Mouse (Mus musculus) MEL (cell line): ENCODE results near the gene Ccdc173. TPM values are rescaled to one million over a fixed set of nuclear protein-coding genes. Genes with fewer than 3 reads are reported as not detected.

ENCODE experiments used
- polyA plus RNA-seq, 2 experiments: library from polyadenylated mRNA; stranded (reverse) in 1 of 2; unstranded in 1 of 2; fragments of >175 nt in 1 of 2; fragments of >200 nt in 1 of 2; gene quantifications; 2 replicates each; pipeline versions ENCODE4 v1.2.1 to v1.2.4; 2012; ENCODE audit warnings: low replicate concordance in 2 of 2, low read depth in 1 of 2; ENCODE audit not compliant: insufficient read length in 2 of 2, insufficient read depth in 1 of 2, missing spikeins in 1 of 2
- total RNA-seq: library from RNA; depleted of rRNA; stranded (reverse); fragments of 300-350 nt; gene quantifications from 2 replicates; pipeline ENCODE4 v1.2.3, GENCODE M21; 2012; rRNA removed

Ccdc173 gene
- total and polyA plus RNA-seq, 3 experiments = 1.1 to 1.9 TPM; not detected in 1

Other genes starting within 250 kb of the Ccdc173 start
- not detected in 2 replicates for gene Lrp2, start 203.5 kb downstream of the Ccdc173 start, total RNA-seq
- under 1 TPM in 1 of 2 experiments, not detected in 1; 0.01 TPM for gene Lrp2, start 203.5 kb downstream of the Ccdc173 start, polyA plus RNA-seq
- 5.7 and 6.3 TPM in 2 replicates for gene Bbs5, start 142.4 kb downstream of the Ccdc173 start, total RNA-seq
- 1 to 10 TPM in 1 of 2 experiments, not detected in 1; 5.4 TPM for gene Bbs5, start 142.4 kb downstream of the Ccdc173 start, polyA plus RNA-seq
- gene Klhl41, start 119.5 kb downstream of the Ccdc173 start, total RNA-seq = 0.10 and 0.12 TPM in 2 replicates
- gene Klhl41, start 119.5 kb downstream of the Ccdc173 start, polyA plus RNA-seq = under 1 TPM in 1 of 2 experiments, not detected in 1; 0.04 TPM
- 8.9 and 9.8 TPM in 2 replicates for gene Fastkd1, start 76.1 kb downstream of the Ccdc173 start, total RNA-seq
- 10 to 100 TPM in 1 of 2 experiments, not detected in 1; 15.7 TPM for gene Fastkd1, start 76.1 kb downstream of the Ccdc173 start, polyA plus RNA-seq
- gene Ppig, start 67.0 kb downstream of the Ccdc173 start, total RNA-seq = 12.5 and 13.5 TPM in 2 replicates
- 100 to 1,000 TPM; 115 to 132 TPM for gene Ppig, start 67.0 kb downstream of the Ccdc173 start, polyA plus RNA-seq
- 11.8 and 13.2 TPM in 2 replicates for gene Phospho2, start within 50 bp of the Ccdc173 start, total RNA-seq
- 10 to 100 TPM in 1 of 2 experiments, not detected in 1; 13.2 TPM for gene Phospho2, start within 50 bp of the Ccdc173 start, polyA plus RNA-seq
- 24.8 and 27.6 TPM in 2 replicates for gene Klhl23, start 32.4 kb upstream of the Ccdc173 start, total RNA-seq
- gene Klhl23, start 32.4 kb upstream of the Ccdc173 start, polyA plus RNA-seq = 100 to 1,000 TPM in 1 of 2 experiments, 10 to 100 TPM in 1; 31.4 to 238 TPM
- gene Ssb, start 72.0 kb upstream of the Ccdc173 start, total RNA-seq = 219 and 221 TPM in 2 replicates
- gene Ssb, start 72.0 kb upstream of the Ccdc173 start, polyA plus RNA-seq = 1,000 to 10,000 TPM in 1 of 2 experiments, 100 to 1,000 TPM in 1; 357 to 1,377 TPM
- 27.5 and 32.3 TPM in 2 replicates for gene Mettl5, start 96.0 kb upstream of the Ccdc173 start, total RNA-seq
- 10 to 100 TPM in 1 of 2 experiments, not detected in 1; 29.2 TPM for gene Mettl5, start 96.0 kb upstream of the Ccdc173 start, polyA plus RNA-seq
- 10.1 and 13.5 TPM in 2 replicates for gene Ubr3, start 107.7 kb upstream of the Ccdc173 start, total RNA-seq
- 100 to 1,000 TPM in 1 of 2 experiments, 10 to 100 TPM in 1; 25.3 to 188 TPM for gene Ubr3, start 107.7 kb upstream of the Ccdc173 start, polyA plus RNA-seq
- not detected in 2 replicates for gene Myo3b, start 249.6 kb upstream of the Ccdc173 start, total RNA-seq
- gene Myo3b, start 249.6 kb upstream of the Ccdc173 start, polyA plus RNA-seq = not detected